Mouse (Mus musculus): ENCODE results near the gene Krr1. TPM values are rescaled to one million over a fixed set of nuclear protein-coding genes. Genes with fewer than 3 reads are reported as not detected.

The Krr1 gene
- total and polyA plus RNA-seq, 3 experiments, result 66.3 to 84.9 (median 67.2) TPM

- Histone ChIP-seq H3K4me3 (ENCODE audit: control insufficient read depth in 1 of 2, insufficient read depth in 1 of 2, low read depth in 2 of 2, low read length in 2 of 2) (peak overlapping the region; percentile 49 to 62), H3K9me3 (replicated peaks; ENCODE audit: insufficient read depth, low read length) (no peaks in the 10 kb centered on the region), H3K27ac (ENCODE audit: control insufficient read depth, low read depth, low read length) (peak overlapping the region; percentile 75), H3K36me3 (ENCODE audit: control insufficient read depth in 1 of 2, insufficient read depth in 2 of 2, low read length in 2 of 2) (peaks cover 0 to 22% of the 10 kb centered on the region in 2 experiments; a peak in 2 of 4 replicates), H3K79me2 (ENCODE audit: control insufficient read depth, insufficient read depth, low read length, poor library complexity) (no peaks in the 10 kb centered on the region), H3K27me3 (ENCODE audit: control insufficient read depth in 1 of 2, insufficient read depth in 2 of 2, low read length in 2 of 2) (no peaks in the 10 kb centered on the region), H3K4me1 (ENCODE audit: control insufficient read depth in 1 of 2, insufficient read depth in 2 of 2, low read length in 2 of 2) (peaks cover 15 to 21% of the 10 kb centered on the region in 2 experiments), H3K9ac (ENCODE audit: control insufficient read depth, low read depth, low read length, poor library complexity, severe bottlenecking) (peak overlapping the region; percentile 52)
- DNase-seq (ENCODE audit: low read depth, low spot score), result peak; percentile 58
- 0 out of 4 replicates have a peak, but pooled peaks have one; percentile 20 to 32 for TF ChIP-seq EP300 (IDR thresholded peaks at IDR 0.05; ENCODE audit: low read depth in 1 of 2, low read length in 2 of 2)
- TF ChIP-seq TCF12 (IDR thresholded peaks at IDR 0.05; ENCODE audit: low read depth, low read length), result 0 out of 2 replicates have a peak, but pooled peaks have one; percentile 39
- TF ChIP-seq MAX (IDR thresholded peaks at IDR 0.05; ENCODE audit: low read length), result 0 out of 2 replicates have a peak, but pooled peaks have one; percentile 34
- no peak for TF ChIP-seq CHD1 (IDR thresholded peaks at IDR 0.05; ENCODE audit: low read depth, low read length)
- TF ChIP-seq USF2 (IDR thresholded peaks at IDR 0.05; ENCODE audit: borderline replicate concordance in 1 of 2, insufficient read depth in 1 of 2, low read depth in 1 of 2, low read length in 2 of 2), result no peak
These were observed 29.5 kb downstream of the Krr1 start for GRCm38 (mm10) chr10:112001756-112002520.

GRCm38 (mm10) chr10:112002544-112003215 lies 30.2 kb downstream of the Krr1 start, which contains the start of gene Glipr1:
Gene Glipr1, minus strand, starts transcription at chr10:112002631.
- Histone ChIP-seq H3K9me3 (replicated peaks; ENCODE audit: insufficient read depth, low read length) (no peaks in the 10 kb centered on the region), H3K4me3 (ENCODE audit: control insufficient read depth in 1 of 2, insufficient read depth in 1 of 2, low read depth in 2 of 2, low read length in 2 of 2) (peak within 1 kb of the TSS; percentile 49 to 62), H3K9ac (ENCODE audit: control insufficient read depth, low read depth, low read length, poor library complexity, severe bottlenecking) (peak within 1 kb of the TSS; percentile 52), H3K79me2 (ENCODE audit: control insufficient read depth, insufficient read depth, low read length, poor library complexity) (no peaks in the 10 kb centered on the region), H3K36me3 (ENCODE audit: control insufficient read depth in 1 of 2, insufficient read depth in 2 of 2, low read length in 2 of 2) (peaks cover 0 to 20% of the 10 kb centered on the region in 2 experiments; a peak in 2 of 4 replicates), H3K27me3 (ENCODE audit: control insufficient read depth in 1 of 2, insufficient read depth in 2 of 2, low read length in 2 of 2) (no peaks in the 10 kb centered on the region), H3K27ac (ENCODE audit: control insufficient read depth, low read depth, low read length) (peak within 1 kb of the TSS; percentile 75), H3K4me1 (ENCODE audit: control insufficient read depth in 1 of 2, insufficient read depth in 2 of 2, low read length in 2 of 2) (peaks cover 13 to 18% of the 10 kb centered on the region in 2 experiments)
- DNase-seq (ENCODE audit: low read depth, low spot score), result peak; percentile 93
- TF ChIP-seq TCF12 (IDR thresholded peaks at IDR 0.05; ENCODE audit: low read depth, low read length), result peak; percentile 55; the same call in 1 of the 2 replicates
- no peak for TF ChIP-seq UBTF (IDR thresholded peaks at IDR 0.05; ENCODE audit: borderline replicate concordance, insufficient read depth, low read depth, low read length)
- TF ChIP-seq POLR2A (IDR thresholded peaks at IDR 0.05; ENCODE audit: control insufficient read depth in 1 of 2, insufficient read depth in 1 of 2, low read depth in 1 of 2, low read length in 2 of 2, poor library complexity in 1 of 2), result no peak
- TF ChIP-seq EP300 (IDR thresholded peaks at IDR 0.05; ENCODE audit: low read depth in 1 of 2, low read length in 2 of 2), result peak; percentile 82 to 94
- no peak for TF ChIP-seq NRF1 (IDR thresholded peaks at IDR 0.05; ENCODE audit: insufficient read depth, low read depth, low read length, poor library complexity, severe bottlenecking)
- TF ChIP-seq SIN3A (IDR thresholded peaks at IDR 0.05; ENCODE audit: low read length), result peak; percentile 76
- TF ChIP-seq MAFK (IDR thresholded peaks at IDR 0.05; ENCODE audit: borderline replicate concordance, low read depth, low read length), result peak; percentile 62; the same call in 1 of the 2 replicates
- peak; percentile 83 for TF ChIP-seq GATA1 (IDR thresholded peaks at IDR 0.05; ENCODE audit: low read depth, low read length)
- peak; percentile 60; the same call in 1 of the 2 replicates for TF ChIP-seq HCFC1 (IDR thresholded peaks at IDR 0.05; ENCODE audit: low read depth, low read length)
- TF ChIP-seq POLR2AphosphoS5 (IDR thresholded peaks at IDR 0.05; ENCODE audit: borderline replicate concordance, low read depth, low read length), result no peak
- peak; percentile 59; the same call in 1 of the 2 replicates for TF ChIP-seq MEF2A (IDR thresholded peaks at IDR 0.05; ENCODE audit: extremely low read depth, insufficient replicate concordance, low read depth, low read length, poor library complexity, severe bottlenecking)
- TF ChIP-seq JUND (IDR thresholded peaks at IDR 0.05; ENCODE audit: low read depth, low read length), result 0 out of 2 replicates have a peak, but pooled peaks have one; percentile 38
- peak; percentile 24 for TF ChIP-seq MXI1 (IDR thresholded peaks at IDR 0.05; ENCODE audit: low read depth, low read length)
- TF ChIP-seq TAL1 (IDR thresholded peaks at IDR 0.05; ENCODE audit: low read length), result no peak
- 0 out of 2 replicates have a peak, but pooled peaks have one; percentile 51 for TF ChIP-seq ZMIZ1 (IDR thresholded peaks at IDR 0.05; ENCODE audit: low read depth, low read length)
- peak; percentile 30; the same call in 1 of the 2 replicates for TF ChIP-seq USF1 (IDR thresholded peaks at IDR 0.05; ENCODE audit: low read depth, low read length)
- peak; percentile 89 for TF ChIP-seq MAZ (IDR thresholded peaks at IDR 0.05; ENCODE audit: low read depth, low read length)
- TF ChIP-seq ZC3H11A (IDR thresholded peaks at IDR 0.05; ENCODE audit: low read depth, low read length), result no peak; the same call in 1 of the 2 replicates
- peak; percentile 55; the same call in 1 of the 2 replicates for TF ChIP-seq BHLHE40 (IDR thresholded peaks at IDR 0.05; ENCODE audit: borderline replicate concordance, low read depth, low read length)
- TF ChIP-seq SMC3 (IDR thresholded peaks at IDR 0.05; ENCODE audit: low read depth, low read length), result 0 out of 2 replicates have a peak, but pooled peaks have one; percentile 14
- TF ChIP-seq ELF1 (IDR thresholded peaks at IDR 0.05; ENCODE audit: low read depth, low read length), result peak; percentile 51
- peak; percentile 84 for TF ChIP-seq RCOR1 (IDR thresholded peaks at IDR 0.05; ENCODE audit: low read depth, low read length)
- peak; percentile 99 for TF ChIP-seq ZNF384 (IDR thresholded peaks at IDR 0.05; ENCODE audit: low read depth, low read length)
